Mouse (Mus musculus): ENCODE measurements around the gene Zfp146. TPM values are rescaled to one million over a fixed set of nuclear protein-coding genes. Genes with fewer than 3 reads are reported as not detected.
"Not testable (repeated sequence)": the region's sequence is repeated elsewhere in the genome, so short reads cannot be mapped to it uniquely, and the experiment has no call there.

Gene Zfp146
- polyA plus RNA-seq, 1 experiment from 2014 or later, result 16.6 TPM

- Histone ChIP-seq H3K36me3 (ENCODE audit: control insufficient read depth, insufficient read depth, low read length) (no peaks in the 10 kb centered on the region), H3K4me3 (ENCODE audit: low read depth, low read length) (peak within 1 kb of the TSS; percentile 62), H3K9me3 (ENCODE audit: control insufficient read depth, low read length) (no peaks in the 10 kb centered on the region), H3K9ac (ENCODE audit: low read length) (peak within 1 kb of the TSS; percentile 82), H3K27ac (ENCODE audit: low read depth, low read length) (peak within 1 kb of the TSS; percentile 77), H3K4me1 (ENCODE audit: control insufficient read depth, insufficient read depth, low read length) (peaks cover 9% of the 10 kb centered on the region; the same call in 1 of the 2 replicates), H3K27me3 (ENCODE audit: control insufficient read depth, insufficient read depth, low read length) (no peaks in the 10 kb centered on the region), H3K4me2 (peak within 1 kb of the TSS; percentile 63)
- ATAC-seq (ENCODE audit: low FRiP score), result peak; percentile 97
- WGBS, result under 1% methylated on average over 61 of the region's 61 CpGs
- peak; percentile 99 for DNase-seq (ENCODE audit: low spot score, missing footprints)
Measured at GRCm38 (mm10) chr7:30121308-30122187, 48.0 kb downstream of the Zfp146 start, which contains the start of gene Zfp382. Zfp382 (plus strand) TSS chr7:30121942.

- not testable (repeated sequence) for H3K4me3 ChIP-seq (ENCODE audit: low read depth, low read length); H3K36me3 ChIP-seq (ENCODE audit: control insufficient read depth, insufficient read depth, low read length); DNase-seq (ENCODE audit: low spot score, missing footprints); ATAC-seq (ENCODE audit: low FRiP score); H3K27me3 ChIP-seq (ENCODE audit: control insufficient read depth, insufficient read depth, low read length); H3K9ac ChIP-seq (ENCODE audit: low read length); H3K4me2 ChIP-seq; H3K9me3 ChIP-seq (ENCODE audit: control insufficient read depth, low read length); H3K4me1 ChIP-seq (ENCODE audit: control insufficient read depth, insufficient read depth, low read length); H3K27ac ChIP-seq (ENCODE audit: low read depth, low read length)
- WGBS, result 89% methylated on average over 12 of the region's 12 CpGs
Measured at GRCm38 (mm10) chr7:30117935-30118334, 51.6 kb downstream of the Zfp146 start.

GRCm38 (mm10) chr7:30116076-30116475 is 53.5 kb downstream of the Zfp146 start:
- ATAC-seq (ENCODE audit: low FRiP score), result no peak
- no peak overlapping the region for H3K9ac ChIP-seq (ENCODE audit: low read length)
- H3K9me3 ChIP-seq (ENCODE audit: control insufficient read depth, low read length), result peaks cover 6% of the 10 kb centered on the region; the same call in 1 of the 2 replicates
- WGBS, result 95% methylated on average over 5 of the region's 5 CpGs
- no peak overlapping the region for H3K4me2 ChIP-seq
- peaks cover under 1% of the 10 kb centered on the region; the same call in 1 of the 2 replicates for H3K4me1 ChIP-seq (ENCODE audit: control insufficient read depth, insufficient read depth, low read length)
- no peaks in the 10 kb centered on the region for H3K36me3 ChIP-seq (ENCODE audit: control insufficient read depth, insufficient read depth, low read length)
- no peak for DNase-seq (ENCODE audit: low spot score, missing footprints)
- no peaks in the 10 kb centered on the region for H3K27me3 ChIP-seq (ENCODE audit: control insufficient read depth, insufficient read depth, low read length)
- H3K27ac ChIP-seq (ENCODE audit: low read depth, low read length), result no peak overlapping the region
- H3K4me3 ChIP-seq (ENCODE audit: low read depth, low read length), result no peak overlapping the region

Other genes with a start within 250 kb of the Zfp146 start
- gene Zfp74, start 215.7 kb downstream of the Zfp146 start, polyA plus RNA-seq (2014; fragmentation: Nextera tagmentation; extraction: Ambion mirVana), result 10.6 and 12.6 TPM in 2 replicates
- 11.7 and 13.0 TPM in 2 replicates for gene Zfp568, start 185.8 kb downstream of the Zfp146 start, polyA plus RNA-seq (2014; fragmentation: Nextera tagmentation; extraction: Ambion mirVana)
- 6.1 and 6.2 TPM in 2 replicates for gene Zfp14, start 118.4 kb downstream of the Zfp146 start, polyA plus RNA-seq (2014; fragmentation: Nextera tagmentation; extraction: Ambion mirVana)
- 7.4 and 8.8 TPM in 2 replicates for gene Zfp82, start 96.8 kb downstream of the Zfp146 start, polyA plus RNA-seq (2014; fragmentation: Nextera tagmentation; extraction: Ambion mirVana)
- gene Gm26920, start 79.3 kb downstream of the Zfp146 start, polyA plus RNA-seq (2014; fragmentation: Nextera tagmentation; extraction: Ambion mirVana), result 1.2 and 2.4 TPM in 2 replicates
- gene Zfp566, start 79.2 kb downstream of the Zfp146 start, polyA plus RNA-seq (2014; fragmentation: Nextera tagmentation; extraction: Ambion mirVana), result 14.8 and 15.7 TPM in 2 replicates
- 138 and 139 TPM in 2 replicates for gene Zfp260, start 75.0 kb downstream of the Zfp146 start, polyA plus RNA-seq (2014; fragmentation: Nextera tagmentation; extraction: Ambion mirVana)
- 4.4 and 5.8 TPM in 2 replicates for gene Zfp382, start 47.8 kb downstream of the Zfp146 start, polyA plus RNA-seq (2014; fragmentation: Nextera tagmentation; extraction: Ambion mirVana)
- 3.5 and 4.1 TPM in 2 replicates for gene Cox7a1, start 14.4 kb upstream of the Zfp146 start, polyA plus RNA-seq (2014; fragmentation: Nextera tagmentation; extraction: Ambion mirVana)
- 39.0 and 43.9 TPM in 2 replicates for gene Capns1, start 29.1 kb upstream of the Zfp146 start, polyA plus RNA-seq (2014; fragmentation: Nextera tagmentation; extraction: Ambion mirVana)
- gene Polr2i, start 62.2 kb upstream of the Zfp146 start, polyA plus RNA-seq (2014; fragmentation: Nextera tagmentation; extraction: Ambion mirVana), result 149 and 163 TPM in 2 replicates
- gene Tbcb, start 62.5 kb upstream of the Zfp146 start, polyA plus RNA-seq (2014; fragmentation: Nextera tagmentation; extraction: Ambion mirVana), result 255 and 260 TPM in 2 replicates
- gene Ovol3, start 66.0 kb upstream of the Zfp146 start, polyA plus RNA-seq (2014; fragmentation: Nextera tagmentation; extraction: Ambion mirVana), result not detected in 2 replicates
- 0.19 and 0.28 TPM in 2 replicates for gene Thap8, start 110.3 kb upstream of the Zfp146 start, polyA plus RNA-seq (2014; fragmentation: Nextera tagmentation; extraction: Ambion mirVana)
- gene Wdr62, start 110.7 kb upstream of the Zfp146 start, polyA plus RNA-seq (2014; fragmentation: Nextera tagmentation; extraction: Ambion mirVana), result 11.3 and 11.5 TPM in 2 replicates
- 66.6 and 92.0 TPM in 2 replicates for gene Clip3, start 122.0 kb upstream of the Zfp146 start, polyA plus RNA-seq (2014; fragmentation: Nextera tagmentation; extraction: Ambion mirVana)
- 84.3 and 86.0 TPM in 2 replicates for gene Alkbh6, start 139.0 kb upstream of the Zfp146 start, polyA plus RNA-seq (2014; fragmentation: Nextera tagmentation; extraction: Ambion mirVana)
- 8.2 and 8.4 TPM in 2 replicates for gene Syne4, start 145.1 kb upstream of the Zfp146 start, polyA plus RNA-seq (2014; fragmentation: Nextera tagmentation; extraction: Ambion mirVana)
- 0.52 TPM in 1 of 2 replicates, not detected in the other for gene E130208F15Rik, start 152.0 kb upstream of the Zfp146 start, polyA plus RNA-seq (2014; fragmentation: Nextera tagmentation; extraction: Ambion mirVana)
- 23.1 and 24.5 TPM in 2 replicates for gene Sdhaf1, start 154.1 kb upstream of the Zfp146 start, polyA plus RNA-seq (2014; fragmentation: Nextera tagmentation; extraction: Ambion mirVana)
- 5.3 and 5.9 TPM in 2 replicates for gene Lrfn3, start 193.0 kb upstream of the Zfp146 start, polyA plus RNA-seq (2014; fragmentation: Nextera tagmentation; extraction: Ambion mirVana)
- gene Tyrobp, start 244.0 kb upstream of the Zfp146 start, polyA plus RNA-seq (2014; fragmentation: Nextera tagmentation; extraction: Ambion mirVana), result 16.6 and 19.7 TPM in 2 replicates

Data from midbrain, embryonic 11.5 days (tissue).